Mouse (Mus musculus) kidney, embryonic 16.5 days (tissue): ENCODE results near the gene Zfp9. TPM values are rescaled to one million over a fixed set of nuclear protein-coding genes. Genes with fewer than 3 reads are reported as not detected.

Source experiments
- ATAC-seq: fragments of 200-750 bp; cut with Nextera tagmentation; 2 replicates; pipeline ENCODE4 v1.8.0; 2017; ENCODE audit warnings: moderate TSS enrichment; ENCODE audit not compliant: low FRiP score, low TSS enrichment
- H3K27ac ChIP-seq: fragments of 300-500 bp; sonication (generic); 2 replicates; pipeline ENCODE4 v1.5.1; 2014; ENCODE audit warnings: low read length
- H3K27me3 ChIP-seq: fragments of 300-500 bp; sonication (generic); 2 replicates; pipeline ENCODE4 v1.6.1; 2014; ENCODE audit warnings: low read length, control low read depth, mixed read lengths; ENCODE audit not compliant: insufficient read depth
- H3K36me3 ChIP-seq: fragments of 300-500 bp; sonication (generic); 2 replicates; pipeline ENCODE4 v1.6.1; 2014; ENCODE audit warnings: low read length, control low read depth, mixed read lengths; ENCODE audit not compliant: insufficient read depth
- H3K4me1 ChIP-seq: fragments of 300-500 bp; sonication (generic); 2 replicates; pipeline ENCODE4 v1.6.1; 2014; ENCODE audit warnings: low read length, control low read depth, mixed read lengths; ENCODE audit not compliant: insufficient read depth
- H3K4me2 ChIP-seq: fragments of 300-500 bp; sonication (generic); replicated peaks from 2 replicates; pipeline ENCODE4 v1.6.1; 2014; ENCODE audit warnings: low read depth, low read length
- H3K4me3 ChIP-seq: fragments of 300-500 bp; sonication (generic); 2 replicates; pipeline ENCODE4 v1.5.1; 2014; ENCODE audit warnings: mild to moderate bottlenecking, low read length
- H3K9ac ChIP-seq: fragments of 300-500 bp; sonication (generic); replicated peaks from 2 replicates; pipeline ENCODE4 v1.6.1; 2014; ENCODE audit warnings: low read length
- H3K9me3 ChIP-seq: fragments of 300-500 bp; sonication (generic); 2 replicates; pipeline ENCODE4 v1.6.1; 2016; ENCODE audit warnings: low read length, control low read depth
- WGBS: fragments of 180-500 bp; shearing (Covaris S2); extraction: QIAGEN DNeasy Blood & Tissue Kit; methylation state at CpG from one replicate; pipeline ENCODE4 v1.1.7; 2014; 5-methylcytosine and 5-hydroxymethylcytosine counted together
- microRNA-seq: library from miRNA; unstranded; fragments of <30 nt; microRNA quantifications from one replicate; pipeline ENCODE4, GENCODE M21; 2016
- polyA plus RNA-seq: library from polyadenylated mRNA; unstranded; fragments of >200 nt; fragmentation: Nextera tagmentation; extraction: Ambion mirVana; gene quantifications from 2 replicates; pipeline ENCODE4 v1.2.1, GENCODE M21; 2015

The Zfp9 gene
- polyA plus RNA-seq, 1 experiment from 2014 or later, result 7.4 TPM

DNA sequence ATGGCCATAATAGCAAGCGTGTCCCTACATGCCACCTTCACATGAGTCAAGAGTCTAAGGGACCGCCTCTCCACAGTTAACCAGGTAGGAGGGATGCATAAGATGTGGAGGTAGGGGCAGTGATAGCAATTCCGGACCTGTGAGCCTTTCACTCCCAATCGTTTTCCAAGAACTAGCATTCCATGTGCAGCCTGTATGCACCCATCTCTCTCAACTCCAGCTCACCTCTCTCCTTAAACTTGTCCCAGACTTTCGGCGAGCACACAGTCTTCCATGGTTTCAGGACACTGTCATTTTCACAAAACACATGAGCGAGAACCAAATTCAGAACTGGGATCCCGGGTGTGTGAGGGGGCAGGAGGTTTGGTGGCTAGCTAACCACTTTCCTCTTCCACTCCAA lies 24.7 kb downstream of the Zfp9 start:
- ATAC-seq, result no peak

DNA sequence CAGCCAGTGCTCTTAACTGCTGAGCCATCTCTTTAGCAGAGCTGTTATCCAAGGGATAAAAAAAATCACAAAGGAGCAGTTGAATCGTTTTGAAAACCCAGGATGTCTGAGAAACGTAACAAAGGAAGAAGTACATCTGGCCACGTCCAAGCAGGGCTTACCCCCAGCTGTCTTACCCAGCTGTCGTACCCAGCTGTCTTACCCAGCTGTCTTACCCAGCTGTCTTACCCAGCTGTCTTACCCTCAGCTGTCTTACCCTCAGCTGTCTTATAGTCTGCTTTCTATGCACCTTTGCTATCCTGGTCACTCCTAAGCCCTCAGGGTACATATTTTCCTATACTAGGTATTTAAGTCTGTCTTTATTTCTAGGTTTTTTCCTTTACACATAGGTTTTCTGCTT lies 47.6 kb downstream of the Zfp9 start:
- H3K27me3 ChIP-seq, result no peaks in the 10 kb centered on the region
- peaks cover 45% of the 10 kb centered on the region for H3K36me3 ChIP-seq

More for the DNA sequence above, 24.7 kb downstream of the Zfp9 start:
- H3K36me3 ChIP-seq, result peaks cover 4% of the 10 kb centered on the region; the same call in 1 of the 2 replicates
- H3K4me2 ChIP-seq, result peak overlapping the region; percentile 86
- 0 out of 2 replicates have a peak overlapping the region, but pooled peaks have one; percentile 96 for H3K27ac ChIP-seq
- peak overlapping the region; percentile 87 for H3K4me3 ChIP-seq
- peaks cover 15% of the 10 kb centered on the region for H3K4me1 ChIP-seq
- H3K9me3 ChIP-seq, result no peaks in the 10 kb centered on the region
- 33% methylated on average over 8 of the region's 8 CpGs for WGBS
- peak overlapping the region; percentile 93 for H3K9ac ChIP-seq
- no peaks in the 10 kb centered on the region for H3K27me3 ChIP-seq

DNA sequence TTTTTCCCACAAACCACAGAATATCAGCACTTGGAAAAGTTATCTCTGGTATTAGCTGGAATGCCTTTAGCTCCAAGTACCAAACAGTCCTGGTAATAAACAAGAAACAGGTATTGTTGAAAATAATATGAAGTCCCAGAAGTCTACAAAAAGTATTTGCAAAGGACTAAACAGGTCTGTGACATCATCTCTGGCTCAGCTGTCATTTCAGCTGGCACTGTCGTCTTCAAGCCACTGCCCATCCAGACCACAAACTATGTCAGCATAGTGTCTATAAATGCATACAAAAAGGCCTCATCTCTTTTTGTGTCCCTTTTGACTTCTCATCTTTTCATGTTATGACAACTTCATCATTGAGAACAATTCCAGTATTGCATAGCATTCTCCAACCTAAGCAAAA lies 52.5 kb downstream of the Zfp9 start:
- H3K9ac ChIP-seq, result no peak overlapping the region
- peaks cover 13% of the 10 kb centered on the region for H3K9me3 ChIP-seq

More for the DNA sequence above, 47.6 kb downstream of the Zfp9 start:
- WGBS, result 84% methylated on average over 4 of the region's 4 CpGs
- no peak for ATAC-seq
- no peaks in the 10 kb centered on the region for H3K4me1 ChIP-seq
- H3K27ac ChIP-seq, result no peak overlapping the region
- no peak overlapping the region for H3K9ac ChIP-seq
- H3K9me3 ChIP-seq, result peaks cover 13% of the 10 kb centered on the region
- H3K4me2 ChIP-seq, result no peak overlapping the region
- H3K4me3 ChIP-seq, result no peak overlapping the region

DNA sequence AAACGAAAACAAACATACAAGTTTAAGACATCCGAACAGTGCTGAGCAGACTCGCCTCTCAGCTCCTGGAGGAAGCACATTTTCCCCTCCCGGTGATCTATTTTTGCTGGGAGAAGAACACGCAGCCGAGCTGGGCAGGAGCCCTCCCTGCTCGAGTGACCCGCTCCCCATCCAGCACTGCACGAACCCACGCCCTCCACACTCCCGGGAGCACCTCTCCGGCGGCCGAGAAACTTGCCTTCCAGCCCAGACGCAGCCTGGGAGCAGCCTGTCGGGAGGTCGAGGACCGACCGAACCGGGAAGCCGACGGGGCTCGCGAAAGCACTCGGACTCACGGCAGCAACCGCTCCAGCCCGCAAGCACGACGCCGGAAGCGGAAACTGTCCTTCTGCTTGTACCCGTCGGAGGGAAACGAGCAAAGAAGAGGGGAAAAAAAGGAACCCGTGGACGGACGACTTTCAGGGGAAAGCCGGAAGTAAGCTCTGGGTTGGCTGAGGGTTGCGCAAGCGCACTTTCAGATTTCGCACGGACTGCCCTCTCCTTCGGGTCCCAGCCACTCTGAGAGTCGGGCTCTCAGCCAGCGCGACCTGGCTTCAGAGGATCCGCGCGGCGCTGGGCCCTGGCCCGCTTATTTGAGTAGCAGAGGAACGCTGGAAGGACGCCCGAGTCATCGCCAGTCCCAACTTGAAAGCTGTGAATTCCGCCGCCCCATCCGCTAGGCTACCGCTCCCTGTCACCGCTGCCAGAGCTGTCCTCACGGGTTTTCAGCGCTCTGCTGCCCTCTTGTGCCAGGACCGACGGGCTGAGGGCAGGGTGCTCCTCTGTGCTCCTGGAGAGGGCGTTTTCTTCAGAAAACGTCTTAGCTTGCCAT lies 59.8 kb downstream of the Zfp9 start, which contains the start of gene Bms1:
Bms1 (minus strand) TSS at position 425 of the 871 bp plus-strand sequence.
- ATAC-seq, result peak; percentile 98
- H3K27me3 ChIP-seq, result no peaks in the 10 kb centered on the region
- under 1% methylated on average over 67 of the region's 67 CpGs for WGBS
- peak within 1 kb of the TSS; percentile 78 for H3K9ac ChIP-seq
- peak within 1 kb of the TSS; percentile 77 for H3K4me3 ChIP-seq
- H3K36me3 ChIP-seq, result peaks cover 22% of the 10 kb centered on the region
- peaks cover 7% of the 10 kb centered on the region; the same call in 1 of the 2 replicates for H3K4me1 ChIP-seq
- H3K27ac ChIP-seq, result peak within 1 kb of the TSS; percentile 84
- no peaks in the 10 kb centered on the region for H3K9me3 ChIP-seq
- peak within 1 kb of the TSS; percentile 71 for H3K4me2 ChIP-seq

More for the DNA sequence above, 52.5 kb downstream of the Zfp9 start:
- peaks cover 39% of the 10 kb centered on the region for H3K36me3 ChIP-seq
- no peak for ATAC-seq
- H3K4me3 ChIP-seq, result no peak overlapping the region
- H3K27ac ChIP-seq, result no peak overlapping the region
- H3K27me3 ChIP-seq, result no peaks in the 10 kb centered on the region
- H3K4me1 ChIP-seq, result no peaks in the 10 kb centered on the region
- no peak overlapping the region for H3K4me2 ChIP-seq
- WGBS, result 91% methylated on average over 1 of the region's 1 CpGs

Small RNA genes within 50 kb of the gene (microRNA-seq; reads per million reads assigned to microRNA genes)
- gene Gm25953, result not detected

Other genes starting within 250 kb of the Zfp9 start
- gene Bms1, start 59.8 kb downstream of the Zfp9 start, polyA plus RNA-seq, result 40.0 and 40.4 TPM in 2 replicates
- gene Zfp248, start 23.8 kb downstream of the Zfp9 start, polyA plus RNA-seq, result 8.1 and 9.3 TPM in 2 replicates
- gene Ankrd26, start 82.9 kb upstream of the Zfp9 start, polyA plus RNA-seq, result 15.7 and 16.1 TPM in 2 replicates